Mouse (Mus musculus): ENCODE results near the gene Tmem163. TPM values are rescaled to one million over a fixed set of nuclear protein-coding genes. Genes with fewer than 3 reads are reported as not detected.

Tmem163 gene
- polyA plus RNA-seq, 2 experiments = 0.13 to 0.27 TPM

GRCm38 (mm10) chr1:127514479-127514878 is 164.9 kb downstream of the Tmem163 start:
- WGBS (ENCODE audit: insufficient replicate concordance) = 62% methylated on average over 3 of the region's 3 CpGs
- Histone ChIP-seq H3K36me3 (replicated peaks; ENCODE audit: control insufficient read depth, insufficient read depth, low read depth) (no peaks in the 10 kb centered on the region), H3K4me2 (ENCODE audit: low read depth) (no peak overlapping the region), H3K27me3 (ENCODE audit: control insufficient read depth, insufficient read depth, low read length) (no peaks in the 10 kb centered on the region), H3K27ac (no peak overlapping the region), H3K4me3 (ENCODE audit: insufficient read depth in 1 of 2, low read depth in 2 of 2, low read length in 2 of 2) (no peak overlapping the region), H3K9me3 (ENCODE audit: control insufficient read depth, low read length) (no peaks in the 10 kb centered on the region), H3K4me1 (replicated peaks; ENCODE audit: control insufficient read depth in 2 of 2, insufficient read depth in 2 of 2, low read length in 1 of 2) (no peaks in the 10 kb centered on the region), H3K9ac (replicated peaks) (no peak overlapping the region)
- DNase-seq (ENCODE audit: low read depth in 3 of 3, low spot score in 3 of 3) (no peak), ATAC-seq (ENCODE audit: insufficient read depth) (no peak)
- TF ChIP-seq EP300 (IDR thresholded peaks at IDR 0.05; ENCODE audit: low read depth) = no peak

GRCm38 (mm10) chr1:127513664-127514063 is 165.7 kb downstream of the Tmem163 start:
- no peaks in the 10 kb centered on the region for H3K4me1 ChIP-seq (replicated peaks; ENCODE audit: control insufficient read depth in 2 of 2, insufficient read depth in 2 of 2, low read length in 1 of 2)
- ATAC-seq (ENCODE audit: insufficient read depth) (no peak), DNase-seq (ENCODE audit: low read depth in 3 of 3, low spot score in 3 of 3) (no peak)
- no peaks in the 10 kb centered on the region for H3K27me3 ChIP-seq (ENCODE audit: control insufficient read depth, insufficient read depth, low read length)
- no peak overlapping the region for H3K9ac ChIP-seq (replicated peaks)
- H3K9me3 ChIP-seq (ENCODE audit: control insufficient read depth, low read length) = no peaks in the 10 kb centered on the region
- H3K27ac ChIP-seq = no peak overlapping the region
- no peaks in the 10 kb centered on the region for H3K36me3 ChIP-seq (replicated peaks; ENCODE audit: control insufficient read depth, insufficient read depth, low read depth)
- no peak for TF ChIP-seq CTCF (IDR thresholded peaks at IDR 0.05; ENCODE audit: low read depth)
- TF ChIP-seq EP300 (IDR thresholded peaks at IDR 0.05; ENCODE audit: low read depth) = no peak
- WGBS (ENCODE audit: insufficient replicate concordance) = 58% methylated on average over 3 of the region's 3 CpGs
- H3K4me3 ChIP-seq (ENCODE audit: insufficient read depth in 1 of 2, low read depth in 2 of 2, low read length in 2 of 2) = no peak overlapping the region
- H3K4me2 ChIP-seq (ENCODE audit: low read depth) = no peak overlapping the region

DNA sequence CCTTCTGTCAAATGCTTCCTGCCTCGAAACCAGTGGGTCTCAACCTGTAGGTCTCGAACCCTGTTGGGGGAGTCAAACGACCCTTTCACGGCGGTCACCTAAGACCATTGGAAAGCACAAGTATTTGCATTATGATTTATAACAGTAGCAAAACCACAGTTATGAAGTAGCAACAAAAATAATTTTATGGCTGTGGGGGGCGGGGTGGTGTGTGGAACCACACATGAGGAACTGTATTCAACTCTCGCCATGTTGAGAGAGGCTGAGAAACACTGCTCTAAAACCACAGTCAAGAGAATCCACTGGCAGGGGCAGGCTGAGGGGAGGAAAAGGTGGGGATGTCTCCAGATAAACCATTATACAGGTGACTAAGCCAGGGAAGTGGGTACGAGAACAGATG is 166.2 kb downstream of the Tmem163 start:
- 54% methylated on average over 8 of the region's 8 CpGs for WGBS (ENCODE audit: insufficient replicate concordance)
- ATAC-seq (ENCODE audit: insufficient read depth) (no peak), DNase-seq (ENCODE audit: low read depth in 3 of 3, low spot score in 3 of 3) (no peak)
- Histone ChIP-seq H3K4me1 (replicated peaks; ENCODE audit: control insufficient read depth in 2 of 2, insufficient read depth in 2 of 2, low read length in 1 of 2) (no peaks in the 10 kb centered on the region), H3K27me3 (ENCODE audit: control insufficient read depth, insufficient read depth, low read length) (no peaks in the 10 kb centered on the region), H3K36me3 (replicated peaks; ENCODE audit: control insufficient read depth, insufficient read depth, low read depth) (no peaks in the 10 kb centered on the region), H3K27ac (no peak overlapping the region), H3K4me2 (ENCODE audit: low read depth) (no peak overlapping the region), H3K9ac (replicated peaks) (no peak overlapping the region), H3K9me3 (ENCODE audit: control insufficient read depth, low read length) (no peaks in the 10 kb centered on the region), H3K4me3 (ENCODE audit: insufficient read depth in 1 of 2, low read depth in 2 of 2, low read length in 2 of 2) (no peak overlapping the region)
- TF ChIP-seq EP300 (IDR thresholded peaks at IDR 0.05; ENCODE audit: low read depth) = no peak
- TF ChIP-seq CTCF (IDR thresholded peaks at IDR 0.05; ENCODE audit: low read depth) = no peak

DNA sequence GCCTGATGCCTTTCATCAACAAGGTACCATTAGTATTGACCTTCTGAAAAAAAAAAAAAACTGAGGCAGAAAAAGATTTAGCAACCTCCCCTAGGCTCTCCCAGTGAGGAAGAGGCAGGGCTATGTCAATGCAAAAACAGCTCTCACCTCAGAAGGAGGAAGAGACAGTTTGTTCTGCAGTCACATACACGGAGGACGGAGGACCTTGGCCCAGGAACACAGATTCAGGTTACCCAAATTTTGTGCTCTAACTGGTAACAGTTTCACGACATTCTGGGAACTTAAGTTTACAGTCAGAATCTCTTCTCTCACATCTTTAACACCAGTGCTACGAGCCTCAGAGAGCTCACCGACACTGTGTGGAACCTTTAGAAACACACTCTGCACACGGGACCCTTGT is 166.6 kb downstream of the Tmem163 start:
- Histone ChIP-seq H3K9me3 (ENCODE audit: control insufficient read depth, low read length) (no peaks in the 10 kb centered on the region), H3K4me1 (replicated peaks; ENCODE audit: control insufficient read depth in 2 of 2, insufficient read depth in 2 of 2, low read length in 1 of 2) (no peaks in the 10 kb centered on the region), H3K4me3 (ENCODE audit: insufficient read depth in 1 of 2, low read depth in 2 of 2, low read length in 2 of 2) (no peak overlapping the region), H3K27ac (no peak overlapping the region), H3K9ac (replicated peaks) (no peak overlapping the region), H3K27me3 (ENCODE audit: control insufficient read depth, insufficient read depth, low read length) (no peaks in the 10 kb centered on the region), H3K4me2 (ENCODE audit: low read depth) (no peak overlapping the region), H3K36me3 (replicated peaks; ENCODE audit: control insufficient read depth, insufficient read depth, low read depth) (no peaks in the 10 kb centered on the region)
- WGBS (ENCODE audit: insufficient replicate concordance) = 33% methylated on average over 6 of the region's 6 CpGs
- ATAC-seq (ENCODE audit: insufficient read depth) (no peak), DNase-seq (ENCODE audit: low read depth in 3 of 3, low spot score in 3 of 3) (no peak)
- TF ChIP-seq EP300 (IDR thresholded peaks at IDR 0.05; ENCODE audit: low read depth) (no peak), CTCF (IDR thresholded peaks at IDR 0.05; ENCODE audit: low read depth) (no peak)

GRCm38 (mm10) chr1:127511362-127511761 is 168.0 kb downstream of the Tmem163 start:
- TF ChIP-seq CTCF (IDR thresholded peaks at IDR 0.05; ENCODE audit: low read depth) = no peak
- no peak for TF ChIP-seq EP300 (IDR thresholded peaks at IDR 0.05; ENCODE audit: low read depth)

More at GRCm38 (mm10) chr1:127511362-127511761, 168.0 kb downstream of the Tmem163 start:
- Histone ChIP-seq H3K36me3 (replicated peaks; ENCODE audit: control insufficient read depth, insufficient read depth, low read depth) (no peaks in the 10 kb centered on the region), H3K27ac (no peak overlapping the region), H3K9ac (replicated peaks) (no peak overlapping the region), H3K4me2 (ENCODE audit: low read depth) (no peak overlapping the region), H3K27me3 (ENCODE audit: control insufficient read depth, insufficient read depth, low read length) (no peaks in the 10 kb centered on the region), H3K4me3 (ENCODE audit: insufficient read depth in 1 of 2, low read depth in 2 of 2, low read length in 2 of 2) (no peak overlapping the region), H3K9me3 (ENCODE audit: control insufficient read depth, low read length) (no peaks in the 10 kb centered on the region), H3K4me1 (replicated peaks; ENCODE audit: control insufficient read depth in 2 of 2, insufficient read depth in 2 of 2, low read length in 1 of 2) (no peaks in the 10 kb centered on the region)
- DNase-seq (ENCODE audit: low read depth in 3 of 3, low spot score in 3 of 3) (no peak), ATAC-seq (ENCODE audit: insufficient read depth) (no peak)
- WGBS (ENCODE audit: insufficient replicate concordance) = 74% methylated on average over 6 of the region's 6 CpGs
